Mouse (Mus musculus): ENCODE data around the gene Specc1. TPM values are rescaled to one million over a fixed set of nuclear protein-coding genes. Genes with fewer than 3 reads are reported as not detected.

Gene Specc1
- polyA plus RNA-seq, 1 experiment from 2014 or later = 17.1 TPM

GRCm38 (mm10) chr11:62022718-62023493 is 66.3 kb downstream of the Specc1 start:
- H3K4me3 ChIP-seq (ENCODE audit: low read depth, low read length) = no peak overlapping the region
- H3K4me2 ChIP-seq = no peak overlapping the region
- WGBS (ENCODE audit: insufficient replicate concordance) = 68% methylated on average over 8 of the region's 8 CpGs
- H3K27ac ChIP-seq (ENCODE audit: low read depth, low read length) = no peak overlapping the region
- no peaks in the 10 kb centered on the region for H3K9me3 ChIP-seq (replicated peaks; ENCODE audit: control insufficient read depth, low read length)
- H3K4me1 ChIP-seq (ENCODE audit: control insufficient read depth, insufficient read depth, low read length) = no peaks in the 10 kb centered on the region
- H3K27me3 ChIP-seq (ENCODE audit: control insufficient read depth, insufficient read depth, low read length) = no peaks in the 10 kb centered on the region
- H3K9ac ChIP-seq (ENCODE audit: low read depth, low read length) = no peak overlapping the region
- H3K36me3 ChIP-seq (ENCODE audit: control insufficient read depth, insufficient read depth, low read length) = no peaks in the 10 kb centered on the region
- ATAC-seq (replicated peaks; ENCODE audit: insufficient number of reproducible peaks, low FRiP score, low TSS enrichment) = no peak

GRCm38 (mm10) chr11:62023494-62024233 is 67.1 kb downstream of the Specc1 start:
- no peak overlapping the region for H3K4me2 ChIP-seq

GRCm38 (mm10) chr11:62024234-62024601 is 67.7 kb downstream of the Specc1 start:
- no peak overlapping the region for H3K9ac ChIP-seq (ENCODE audit: low read depth, low read length)
- no peak for ATAC-seq (replicated peaks; ENCODE audit: insufficient number of reproducible peaks, low FRiP score, low TSS enrichment)
- H3K27ac ChIP-seq (ENCODE audit: low read depth, low read length) = no peak overlapping the region
- no peaks in the 10 kb centered on the region for H3K36me3 ChIP-seq (ENCODE audit: control insufficient read depth, insufficient read depth, low read length)
- no peaks in the 10 kb centered on the region for H3K9me3 ChIP-seq (replicated peaks; ENCODE audit: control insufficient read depth, low read length)
- no peaks in the 10 kb centered on the region for H3K27me3 ChIP-seq (ENCODE audit: control insufficient read depth, insufficient read depth, low read length)
- H3K4me1 ChIP-seq (ENCODE audit: control insufficient read depth, insufficient read depth, low read length) = no peaks in the 10 kb centered on the region
- no peak overlapping the region for H3K4me3 ChIP-seq (ENCODE audit: low read depth, low read length)
- WGBS (ENCODE audit: insufficient replicate concordance) = 75% methylated on average over 8 of the region's 8 CpGs
- no peak overlapping the region for H3K4me2 ChIP-seq

More at GRCm38 (mm10) chr11:62023494-62024233, 67.1 kb downstream of the Specc1 start:
- no peaks in the 10 kb centered on the region for H3K9me3 ChIP-seq (replicated peaks; ENCODE audit: control insufficient read depth, low read length)
- no peak overlapping the region for H3K9ac ChIP-seq (ENCODE audit: low read depth, low read length)
- 73% methylated on average over 12 of the region's 12 CpGs for WGBS (ENCODE audit: insufficient replicate concordance)
- no peaks in the 10 kb centered on the region for H3K36me3 ChIP-seq (ENCODE audit: control insufficient read depth, insufficient read depth, low read length)
- no peaks in the 10 kb centered on the region for H3K4me1 ChIP-seq (ENCODE audit: control insufficient read depth, insufficient read depth, low read length)
- H3K4me3 ChIP-seq (ENCODE audit: low read depth, low read length) = no peak overlapping the region
- H3K27me3 ChIP-seq (ENCODE audit: control insufficient read depth, insufficient read depth, low read length) = no peaks in the 10 kb centered on the region
- H3K27ac ChIP-seq (ENCODE audit: low read depth, low read length) = no peak overlapping the region
- ATAC-seq (replicated peaks; ENCODE audit: insufficient number of reproducible peaks, low FRiP score, low TSS enrichment) = no peak

GRCm38 (mm10) chr11:62024952-62025351 is 68.4 kb downstream of the Specc1 start:
- H3K4me1 ChIP-seq (ENCODE audit: control insufficient read depth, insufficient read depth, low read length) = no peaks in the 10 kb centered on the region
- ATAC-seq (replicated peaks; ENCODE audit: insufficient number of reproducible peaks, low FRiP score, low TSS enrichment) = no peak
- H3K36me3 ChIP-seq (ENCODE audit: control insufficient read depth, insufficient read depth, low read length) = no peaks in the 10 kb centered on the region
- no peak overlapping the region for H3K4me2 ChIP-seq
- no peak overlapping the region for H3K9ac ChIP-seq (ENCODE audit: low read depth, low read length)
- no peaks in the 10 kb centered on the region for H3K27me3 ChIP-seq (ENCODE audit: control insufficient read depth, insufficient read depth, low read length)
- WGBS (ENCODE audit: insufficient replicate concordance) = 63% methylated on average over 5 of the region's 5 CpGs
- H3K9me3 ChIP-seq (replicated peaks; ENCODE audit: control insufficient read depth, low read length) = no peaks in the 10 kb centered on the region
- H3K27ac ChIP-seq (ENCODE audit: low read depth, low read length) = no peak overlapping the region
- H3K4me3 ChIP-seq (ENCODE audit: low read depth, low read length) = no peak overlapping the region

GRCm38 (mm10) chr11:62025770-62026169 is 69.2 kb downstream of the Specc1 start:
- 64% methylated on average over 2 of the region's 2 CpGs for WGBS (ENCODE audit: insufficient replicate concordance)
- H3K36me3 ChIP-seq (ENCODE audit: control insufficient read depth, insufficient read depth, low read length) = no peaks in the 10 kb centered on the region
- no peak for ATAC-seq (replicated peaks; ENCODE audit: insufficient number of reproducible peaks, low FRiP score, low TSS enrichment)
- H3K9ac ChIP-seq (ENCODE audit: low read depth, low read length) = no peak overlapping the region
- no peaks in the 10 kb centered on the region for H3K27me3 ChIP-seq (ENCODE audit: control insufficient read depth, insufficient read depth, low read length)
- no peak overlapping the region for H3K4me2 ChIP-seq
- no peak overlapping the region for H3K4me3 ChIP-seq (ENCODE audit: low read depth, low read length)
- no peaks in the 10 kb centered on the region for H3K4me1 ChIP-seq (ENCODE audit: control insufficient read depth, insufficient read depth, low read length)
- H3K9me3 ChIP-seq (replicated peaks; ENCODE audit: control insufficient read depth, low read length) = no peaks in the 10 kb centered on the region
- no peak overlapping the region for H3K27ac ChIP-seq (ENCODE audit: low read depth, low read length)

GRCm38 (mm10) chr11:62026345-62026815 is 69.8 kb downstream of the Specc1 start:
- no peaks in the 10 kb centered on the region for H3K9me3 ChIP-seq (replicated peaks; ENCODE audit: control insufficient read depth, low read length)
- no peaks in the 10 kb centered on the region for H3K27me3 ChIP-seq (ENCODE audit: control insufficient read depth, insufficient read depth, low read length)
- no peaks in the 10 kb centered on the region for H3K4me1 ChIP-seq (ENCODE audit: control insufficient read depth, insufficient read depth, low read length)
- H3K27ac ChIP-seq (ENCODE audit: low read depth, low read length) = no peak overlapping the region
- no peaks in the 10 kb centered on the region for H3K36me3 ChIP-seq (ENCODE audit: control insufficient read depth, insufficient read depth, low read length)
- 71% methylated on average over 4 of the region's 4 CpGs for WGBS (ENCODE audit: insufficient replicate concordance)
- H3K4me2 ChIP-seq = no peak overlapping the region
- ATAC-seq (replicated peaks; ENCODE audit: insufficient number of reproducible peaks, low FRiP score, low TSS enrichment) = no peak
- H3K4me3 ChIP-seq (ENCODE audit: low read depth, low read length) = no peak overlapping the region
- no peak overlapping the region for H3K9ac ChIP-seq (ENCODE audit: low read depth, low read length)

- no peaks in the 10 kb centered on the region for H3K36me3 ChIP-seq (ENCODE audit: control insufficient read depth, insufficient read depth, low read length)
- H3K4me2 ChIP-seq = no peak overlapping the region
- no peaks in the 10 kb centered on the region for H3K4me1 ChIP-seq (ENCODE audit: control insufficient read depth, insufficient read depth, low read length)
- no peak overlapping the region for H3K27ac ChIP-seq (ENCODE audit: low read depth, low read length)
- H3K4me3 ChIP-seq (ENCODE audit: low read depth, low read length) = no peak overlapping the region
- 79% methylated on average over 6 of the region's 6 CpGs for WGBS (ENCODE audit: insufficient replicate concordance)
- H3K9ac ChIP-seq (ENCODE audit: low read depth, low read length) = no peak overlapping the region
- no peaks in the 10 kb centered on the region for H3K27me3 ChIP-seq (ENCODE audit: control insufficient read depth, insufficient read depth, low read length)
- no peaks in the 10 kb centered on the region for H3K9me3 ChIP-seq (replicated peaks; ENCODE audit: control insufficient read depth, low read length)
- no peak for ATAC-seq (replicated peaks; ENCODE audit: insufficient number of reproducible peaks, low FRiP score, low TSS enrichment)
These were observed 70.7 kb downstream of the Specc1 start for GRCm38 (mm10) chr11:62027271-62027670.

- H3K4me2 ChIP-seq = no peak overlapping the region
- no peaks in the 10 kb centered on the region for H3K9me3 ChIP-seq (replicated peaks; ENCODE audit: control insufficient read depth, low read length)
- H3K4me1 ChIP-seq (ENCODE audit: control insufficient read depth, insufficient read depth, low read length) = no peaks in the 10 kb centered on the region
- no peaks in the 10 kb centered on the region for H3K27me3 ChIP-seq (ENCODE audit: control insufficient read depth, insufficient read depth, low read length)
- no peak overlapping the region for H3K9ac ChIP-seq (ENCODE audit: low read depth, low read length)
- H3K36me3 ChIP-seq (ENCODE audit: control insufficient read depth, insufficient read depth, low read length) = no peaks in the 10 kb centered on the region
- no peak overlapping the region for H3K27ac ChIP-seq (ENCODE audit: low read depth, low read length)
- no peak overlapping the region for H3K4me3 ChIP-seq (ENCODE audit: low read depth, low read length)
- no peak for ATAC-seq (replicated peaks; ENCODE audit: insufficient number of reproducible peaks, low FRiP score, low TSS enrichment)
- WGBS (ENCODE audit: insufficient replicate concordance) = 57% methylated on average over 2 of the region's 2 CpGs
These were observed 71.1 kb downstream of the Specc1 start for GRCm38 (mm10) chr11:62027705-62028104.

Measured in heart, embryonic 11.5 days (tissue).